ENCODE assay signal across 8 mouse cellular contexts in genomic region chr13:42052696-42053541, GRCm38 (mm10). TPM values are rescaled to one million over a fixed set of nuclear protein-coding genes. Genes with fewer than 3 reads are reported as not detected.
DNase-seq lines count a peak whose midpoint lies in the region; ATAC-seq and TF ChIP-seq lines count a peak whose summit lies in the region.

No protein-coding gene starts in this region.

- no peak for TF ChIP-seq POLR2A in thymus, adult 2 months (IDR thresholded peaks at IDR 0.05; ENCODE audit: control insufficient read depth, extremely low read depth, insufficient read depth, low read length, poor library complexity)

- H3K27me3 ChIP-seq in hindbrain, embryonic 10.5 days (ENCODE audit: insufficient read depth, poor library complexity, severe bottlenecking): no peaks in the 10 kb centered on the region; the same call in 1 of the 2 replicates
- no peaks in the 10 kb centered on the region for H3K27me3 ChIP-seq in lung, postnatal 0 days (replicated peaks; ENCODE audit: insufficient read depth, low read length)
- H3K27me3 ChIP-seq in thymus, adult 2 months (ENCODE audit: control insufficient read depth, insufficient read depth, low read length): no peaks in the 10 kb centered on the region

- H3K9me3 ChIP-seq in hindbrain, embryonic 10.5 days: no peaks in the 10 kb centered on the region
- H3K9me3 ChIP-seq in lung, postnatal 0 days (ENCODE audit: low read length): no peaks in the 10 kb centered on the region

- peak overlapping the region; percentile 98 for H3K27ac ChIP-seq in hindbrain, embryonic 10.5 days
- H3K27ac ChIP-seq in lung, postnatal 0 days (ENCODE audit: low read length): peak overlapping the region; percentile 96
- H3K27ac ChIP-seq in thymus, adult 2 months (ENCODE audit: control insufficient read depth, insufficient read depth, low read length): peak overlapping the region; percentile 17; the same call in 1 of the 2 replicates

- H3K36me3 ChIP-seq in hindbrain, embryonic 10.5 days: peaks cover 26% of the 10 kb centered on the region
- peaks cover 16% of the 10 kb centered on the region; the same call in 1 of the 2 replicates for H3K36me3 ChIP-seq in lung, postnatal 0 days (ENCODE audit: insufficient read depth, low read length)
- 0 out of 2 replicates have a peak, but pooled peaks cover 3% of the 10 kb centered on the region for H3K36me3 ChIP-seq in thymus, adult 2 months (ENCODE audit: control insufficient read depth, insufficient read depth, low read length)

- peak; percentile 15; the same call in 1 of the 2 replicates for TF ChIP-seq EP300 in lung, postnatal 0 days (IDR thresholded peaks at IDR 0.05)

- under 1% methylated on average over 41 of the region's 41 CpGs for WGBS in hindbrain, embryonic 10.5 days
- 1% methylated on average over 37 of the region's 41 CpGs for WGBS in lung, postnatal 0 days
- WGBS in thymus, adult 2 months: 4% methylated on average over 41 of the region's 41 CpGs

- H3K4me1 ChIP-seq in hindbrain, embryonic 10.5 days (replicated peaks): peaks cover 28% of the 10 kb centered on the region
- no peaks in the 10 kb centered on the region; the same call in 1 of the 2 replicates for H3K4me1 ChIP-seq in lung, postnatal 0 days (ENCODE audit: insufficient read depth, low read depth, low read length)
- H3K4me1 ChIP-seq in thymus, adult 2 months (replicated peaks; ENCODE audit: control insufficient read depth, insufficient read depth, low read length): peaks cover 5% of the 10 kb centered on the region

- peak overlapping the region; percentile 83 for H3K9ac ChIP-seq in lung, postnatal 0 days (replicated peaks; ENCODE audit: low read depth)

- peak; percentile 25 for ATAC-seq in lung, postnatal 0 days

- H3K4me2 ChIP-seq in lung, postnatal 0 days (replicated peaks; ENCODE audit: low read depth, low read length): peak overlapping the region; percentile 56

- peak; percentile 88 for DNase-seq in Muller cell, postnatal 12 days (ENCODE audit: inconsistent ontology term)
- DNase-seq in cerebellum, adult 18-20 months: peak; percentile 68 to 73
- peak; percentile 77 for DNase-seq in forelimb bud, embryonic 11.5 days (ENCODE audit: low read depth, low spot score)
- DNase-seq in hindbrain, embryonic 10.5 days (ENCODE audit: low spot score): peak; percentile 12
- DNase-seq in layer of hippocampus, postnatal 14 days (ENCODE audit: low spot score in 2 of 2): peak; percentile 63 to 74
- DNase-seq in lung, postnatal 0 days (ENCODE audit: low spot score): peak; percentile 92
- peak; percentile 36 for DNase-seq in ovary, postnatal 10 days (ENCODE audit: low spot score)
- DNase-seq in thymus, adult 2 months: peak; percentile 74

- peak overlapping the region; percentile 93 for H3K4me3 ChIP-seq in hindbrain, embryonic 10.5 days
- peak overlapping the region; percentile 92 for H3K4me3 ChIP-seq in lung, postnatal 0 days (ENCODE audit: low read depth, low read length)
- H3K4me3 ChIP-seq in thymus, adult 2 months (ENCODE audit: control insufficient read depth, insufficient read depth, low read length): peak overlapping the region; percentile 82

- no peak; the same call in 1 of the 2 replicates for TF ChIP-seq CTCF in lung, postnatal 0 days (IDR thresholded peaks at IDR 0.05)
- TF ChIP-seq CTCF in thymus, adult 2 months (IDR thresholded peaks at IDR 0.05; ENCODE audit: borderline replicate concordance, control insufficient read depth, extremely low read depth, insufficient read depth, low read length, poor library complexity): no peak

RNA-seq across cellular contexts. Expression of gene Hivep1, which starts 1.1 kb away (rescaled TPM):
- polyA plus RNA-seq in hindbrain, embryonic 10.5 days (2016; fragmentation: Nextera tagmentation; extraction: Ambion mirVana): 8.6 and 8.8 TPM in 2 replicates
- total RNA-seq in layer of hippocampus, postnatal 14 days (2021): 10 to 100 TPM; 25.6 to 27.4 TPM
- 7.7 and 11.3 TPM in 2 replicates for polyA plus RNA-seq in lung, postnatal 0 days (2015; fragmentation: Nextera tagmentation; extraction: Ambion mirVana)
- 34.9 and 47.5 TPM in 2 replicates for polyA plus RNA-seq in thymus, adult 2 months (2012; rRNA removed)

Comparison
In these comparisons a context has a peak if more than half of its experiments do, and no peak if none do; other contexts are left out.
1. Peak in every context shown above with its lines: DNase-seq, ATAC-seq, H3K4me3 ChIP-seq and H3K27ac ChIP-seq.
2. DNase-seq: peak in every context shown above with its lines; median percentile 92 in lung, postnatal 0 days; 88 in Muller cell, postnatal 12 days; 77 in forelimb bud, embryonic 11.5 days; 74 in thymus, adult 2 months; 70 in cerebellum, adult 18-20 months; 68 in layer of hippocampus, postnatal 14 days; 36 in ovary, postnatal 10 days; 12 in hindbrain, embryonic 10.5 days.
3. H3K27ac ChIP-seq: peak in every context shown above with its lines; median percentile 98 in hindbrain, embryonic 10.5 days; 96 in lung, postnatal 0 days; 17 in thymus, adult 2 months.